Comparison of ENCODE assay signal across 8 mouse cellular contexts in genomic region chr15:79441331-79442256, GRCm38 (mm10). TPM values are rescaled to one million over a fixed set of nuclear protein-coding genes. Genes with fewer than 3 reads are reported as not detected.
DNase-seq lines count a peak whose midpoint lies in the region; ATAC-seq lines count a peak whose summit lies in the region.

No protein-coding gene starts in this region.

- H3K9me3 ChIP-seq in intestine, embryonic 15.5 days = no peaks in the 10 kb centered on the region
- H3K9me3 ChIP-seq in limb, embryonic 12.5 days = no peaks in the 10 kb centered on the region
- no peaks in the 10 kb centered on the region for H3K9me3 ChIP-seq in midbrain, embryonic 13.5 days

- DNase-seq in layer of hippocampus, adult 11-12 months (ENCODE audit: low spot score) = peak; percentile 83
- no peak for DNase-seq in layer of hippocampus, adult 9-10 months (ENCODE audit: low spot score)
- peak; percentile 85 for DNase-seq in embryo, embryonic 10.5 days (ENCODE audit: low spot score)
- DNase-seq in gastrocnemius, postnatal 4 days (ENCODE audit: low spot score in 2 of 2) = peak; percentile 78 to 86
- peak; percentile 59 to 76 for DNase-seq in spleen, adult 18-20 months

- H3K27me3 ChIP-seq in intestine, embryonic 15.5 days (replicated peaks) = no peaks in the 10 kb centered on the region
- H3K27me3 ChIP-seq in limb, embryonic 12.5 days = no peaks in the 10 kb centered on the region
- H3K27me3 ChIP-seq in midbrain, embryonic 13.5 days = no peaks in the 10 kb centered on the region

- under 1% methylated on average over 79 of the region's 107 CpGs for WGBS in intestine, embryonic 15.5 days
- under 1% methylated on average over 99 of the region's 107 CpGs for WGBS in limb, embryonic 12.5 days
- WGBS in midbrain, embryonic 13.5 days = under 1% methylated on average over 84 of the region's 107 CpGs

- H3K9ac ChIP-seq in intestine, embryonic 15.5 days = peak overlapping the region; percentile 96
- H3K9ac ChIP-seq in limb, embryonic 12.5 days (replicated peaks) = peak overlapping the region; percentile 99
- peak overlapping the region; percentile 99 for H3K9ac ChIP-seq in midbrain, embryonic 13.5 days (replicated peaks)

- ATAC-seq in intestine, embryonic 15.5 days = peak; percentile 81
- ATAC-seq in limb, embryonic 12.5 days (ENCODE audit: insufficient number of reproducible peaks, insufficient read depth, low FRiP score, low TSS enrichment, low read depth) = peak; percentile 53
- peak; percentile 78 for ATAC-seq in midbrain, embryonic 13.5 days

- peak overlapping the region; percentile 68 for H3K4me2 ChIP-seq in intestine, embryonic 15.5 days (replicated peaks)
- H3K4me2 ChIP-seq in limb, embryonic 12.5 days = peak overlapping the region; percentile 91
- H3K4me2 ChIP-seq in midbrain, embryonic 13.5 days (replicated peaks) = peak overlapping the region; percentile 99

- H3K36me3 ChIP-seq in intestine, embryonic 15.5 days = 0 out of 2 replicates have a peak, but pooled peaks cover 17% of the 10 kb centered on the region
- peaks cover 23% of the 10 kb centered on the region for H3K36me3 ChIP-seq in limb, embryonic 12.5 days
- peaks cover 23% of the 10 kb centered on the region for H3K36me3 ChIP-seq in midbrain, embryonic 13.5 days

- peak overlapping the region; percentile 93 for H3K27ac ChIP-seq in intestine, embryonic 15.5 days
- peak overlapping the region; percentile 98 for H3K27ac ChIP-seq in limb, embryonic 12.5 days
- H3K27ac ChIP-seq in midbrain, embryonic 13.5 days = peak overlapping the region; percentile 95

- H3K4me3 ChIP-seq in intestine, embryonic 15.5 days (replicated peaks) = peak overlapping the region; percentile 95
- H3K4me3 ChIP-seq in limb, embryonic 12.5 days (replicated peaks) = peak overlapping the region; percentile 92
- H3K4me3 ChIP-seq in midbrain, embryonic 13.5 days (replicated peaks) = peak overlapping the region; percentile 93

- peaks cover 50% of the 10 kb centered on the region for H3K4me1 ChIP-seq in intestine, embryonic 15.5 days (replicated peaks)
- H3K4me1 ChIP-seq in limb, embryonic 12.5 days (replicated peaks) = peaks cover 38% of the 10 kb centered on the region
- H3K4me1 ChIP-seq in midbrain, embryonic 13.5 days (replicated peaks) = peaks cover 49% of the 10 kb centered on the region

RNA-seq across cellular contexts. Expression of gene Csnk1e, which starts 13.8 kb away (rescaled TPM):
- total RNA-seq in gastrocnemius, postnatal 4 days (2021) = 10 to 100 TPM; 81.1 to 89.2 TPM
- polyA plus RNA-seq in intestine, embryonic 15.5 days (2015; fragmentation: Nextera tagmentation; extraction: Ambion mirVana) = 59.1 and 61.8 TPM in 2 replicates
- polyA plus RNA-seq in limb, embryonic 12.5 days (2016; fragmentation: Nextera tagmentation; extraction: Ambion mirVana) = 148 and 158 TPM in 2 replicates
- 233 and 269 TPM in 2 replicates for polyA plus RNA-seq in midbrain, embryonic 13.5 days (2015; fragmentation: Nextera tagmentation; extraction: Ambion mirVana)

RNA-seq across cellular contexts. Expression of gene Tmem184b, which starts 38.2 kb away (rescaled TPM):
- total RNA-seq in gastrocnemius, postnatal 4 days (2021) = 10 to 100 TPM; 72.4 to 77.4 TPM
- 49.4 and 51.0 TPM in 2 replicates for polyA plus RNA-seq in intestine, embryonic 15.5 days (2015; fragmentation: Nextera tagmentation; extraction: Ambion mirVana)
- 54.7 and 63.8 TPM in 2 replicates for polyA plus RNA-seq in limb, embryonic 12.5 days (2016; fragmentation: Nextera tagmentation; extraction: Ambion mirVana)
- 32.8 and 35.0 TPM in 2 replicates for polyA plus RNA-seq in midbrain, embryonic 13.5 days (2015; fragmentation: Nextera tagmentation; extraction: Ambion mirVana)
